Mouse (Mus musculus) urinary bladder, postnatal 36 days (tissue): Measurements from ENCODE around the gene Blcap.
A peak's percentile ranks its signal among the peaks of the same experiment; 100 is the strongest.

Experiments
- DNase-seq, 2 experiments: peaks; one replicate each; pipeline ENCODE4 v3.0.0; 2022; ENCODE audit warnings: low spot score in 2 of 2, mixed read lengths in 1 of 2

The Blcap gene

DNA sequence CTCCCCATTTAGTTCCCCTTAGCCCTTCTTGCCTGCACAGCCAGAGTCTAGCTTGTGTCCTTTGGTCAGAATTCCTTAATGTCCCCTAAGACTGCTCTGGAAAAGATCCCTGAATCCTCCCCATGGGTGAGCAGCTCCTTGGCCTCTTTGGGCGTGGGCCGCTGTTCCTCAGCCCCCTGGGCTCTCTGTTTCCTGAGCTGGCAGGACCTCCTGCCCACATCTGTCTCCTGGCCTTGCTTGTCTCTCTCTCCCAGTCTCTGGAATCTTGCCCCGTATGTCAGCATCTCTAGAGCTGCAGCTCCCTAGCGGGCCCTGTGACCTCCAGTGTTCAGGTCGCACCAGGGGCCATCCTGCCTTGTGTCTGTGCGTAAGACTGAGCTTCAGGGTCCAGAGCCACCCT is 51.6 kb downstream of the Blcap start:
- peak in 1 of 2 experiments; percentile 20 for DNase-seq

DNA sequence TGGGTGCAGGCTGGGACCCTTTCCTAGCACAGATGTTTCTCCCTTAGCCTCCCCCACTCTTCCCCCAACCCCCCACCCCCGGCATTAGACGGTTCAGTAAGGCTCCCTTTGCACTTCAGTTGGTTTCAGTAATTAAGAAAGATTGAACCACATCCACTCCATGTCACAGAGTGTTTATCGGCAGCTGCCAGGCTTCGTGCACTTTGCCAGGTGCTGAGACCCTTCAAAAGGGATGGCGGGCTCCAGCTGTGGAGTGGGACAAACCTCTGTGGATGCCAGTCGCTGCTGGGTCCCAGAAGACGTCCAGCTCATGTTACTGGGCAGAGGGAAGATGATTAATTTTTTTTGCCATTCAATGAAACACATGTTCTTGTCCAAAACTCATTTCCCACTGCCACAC is 52.6 kb downstream of the Blcap start:
- DNase-seq: no peak

DNA sequence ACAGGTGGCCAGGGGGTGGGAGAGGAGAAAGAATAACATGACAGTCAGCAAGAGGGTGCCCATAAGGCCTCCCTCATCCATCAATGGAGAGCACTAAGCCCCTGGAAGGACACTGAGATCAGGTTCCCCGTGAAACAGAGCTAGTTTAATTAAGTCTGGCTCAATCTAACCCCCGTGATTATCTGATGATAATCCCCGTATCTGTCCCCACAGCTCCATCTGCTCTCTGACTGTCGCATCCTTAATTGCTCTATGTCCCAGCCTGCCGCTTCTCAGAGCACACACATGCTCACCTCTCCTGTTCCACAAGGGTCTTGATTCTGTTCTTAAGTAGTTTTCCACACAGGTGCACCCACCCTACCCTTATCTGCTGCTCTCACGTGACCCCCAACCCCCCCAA is 53.5 kb downstream of the Blcap start:
- no peak for DNase-seq

DNA sequence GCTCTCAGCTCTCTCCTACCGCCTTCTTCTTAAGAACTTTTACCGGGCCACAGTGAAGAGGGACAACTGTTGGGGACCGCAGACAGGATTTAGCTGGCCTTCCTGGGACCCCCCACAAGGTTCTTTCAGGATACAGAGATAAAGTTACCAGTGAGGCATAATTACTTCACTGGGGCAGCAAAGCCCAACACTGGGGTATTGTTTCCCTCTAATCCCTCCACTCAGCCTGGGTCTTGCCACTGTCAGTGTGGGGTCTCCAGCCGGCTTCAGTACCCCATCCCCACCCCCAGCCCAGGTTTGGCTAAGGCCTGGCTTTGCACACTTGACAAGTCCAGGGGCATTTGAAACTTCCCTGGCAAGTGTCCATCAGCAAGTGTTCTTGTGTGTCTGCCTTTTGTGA is 56.7 kb downstream of the Blcap start:
- DNase-seq: no peak

DNA sequence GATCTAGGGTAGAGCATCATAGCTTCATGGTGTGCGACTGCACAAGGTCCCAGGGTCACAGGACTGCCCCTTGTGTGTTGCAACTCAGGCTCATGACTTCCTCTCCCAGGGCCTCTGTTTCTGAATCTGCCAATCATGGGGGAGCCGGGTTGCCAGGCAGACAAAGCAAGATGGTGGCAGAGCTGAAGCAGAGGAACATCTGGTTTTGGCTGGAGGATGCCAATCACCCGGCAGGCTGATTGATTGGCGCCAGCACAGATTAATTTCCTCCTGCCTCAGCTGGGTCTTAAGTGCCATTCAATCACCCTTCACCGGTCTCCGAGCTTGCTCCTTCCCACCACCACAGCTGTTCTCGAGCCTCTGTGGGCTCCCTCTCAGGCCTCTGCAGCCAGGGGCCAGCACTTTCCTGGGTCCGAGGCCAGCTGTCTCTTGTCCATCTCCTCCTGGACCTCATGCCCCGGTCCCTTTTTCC is 57.3 kb downstream of the Blcap start:
- peak in 1 of 2 experiments; percentile 11 for DNase-seq

DNA sequence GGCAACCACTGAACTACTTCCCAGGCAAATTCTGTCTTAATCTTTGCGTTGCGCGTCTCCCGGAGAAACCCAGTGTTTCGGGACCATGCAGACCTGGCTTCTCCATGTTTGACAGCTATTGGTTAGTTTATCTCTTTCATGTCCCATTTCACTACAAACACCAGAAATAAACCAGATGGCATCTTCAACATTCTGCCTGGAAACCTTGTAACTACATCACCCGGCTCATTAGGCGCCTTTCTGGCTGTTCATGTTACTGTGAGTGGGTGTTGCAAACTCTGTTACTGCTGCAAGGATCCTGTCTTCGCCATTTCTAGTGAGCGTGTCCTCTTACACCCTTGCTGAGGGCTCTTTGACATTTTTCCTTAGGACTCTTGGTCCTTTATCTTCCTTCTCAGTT is 58.2 kb downstream of the Blcap start:
- no peak for DNase-seq

DNA sequence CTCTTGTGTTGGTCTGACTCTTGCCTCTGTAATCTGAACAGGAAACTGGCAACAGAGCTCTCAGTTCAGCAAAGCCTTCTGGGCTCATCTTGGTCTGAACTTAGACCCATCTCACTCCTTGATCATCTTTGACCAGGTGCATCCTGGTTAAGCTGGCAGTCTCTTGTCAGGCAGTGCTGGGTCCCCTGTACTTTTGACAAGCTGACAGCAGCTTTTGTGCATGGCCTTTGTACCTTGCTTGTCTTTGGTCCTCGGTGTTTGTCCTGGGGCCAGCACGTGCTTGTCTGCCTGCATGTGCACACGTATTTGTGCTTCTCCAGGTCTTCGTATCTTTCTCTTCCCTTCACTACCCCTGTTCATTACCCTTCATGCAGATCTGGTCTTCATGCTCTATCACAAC is 61.0 kb downstream of the Blcap start:
- no peak for DNase-seq

DNA sequence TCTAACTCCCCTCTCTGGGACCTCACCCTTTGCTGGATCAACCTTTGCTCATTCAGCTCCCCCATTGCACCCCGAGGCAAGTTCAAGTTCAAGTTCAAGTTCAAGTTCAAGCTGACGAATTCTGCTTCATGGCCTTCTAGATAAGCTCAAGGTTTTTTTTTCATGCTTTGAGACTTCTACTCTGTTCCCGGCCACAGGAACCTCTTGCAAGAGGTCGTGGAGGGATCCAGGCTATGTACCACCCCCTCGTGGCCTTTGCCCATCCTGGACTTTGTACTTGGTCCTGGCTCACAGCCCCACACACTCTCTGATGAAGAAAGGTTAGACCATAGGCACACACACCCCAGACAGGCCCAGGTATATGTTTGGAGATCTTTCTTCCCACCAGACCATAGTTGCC is 61.9 kb downstream of the Blcap start:
- no peak for DNase-seq

DNA sequence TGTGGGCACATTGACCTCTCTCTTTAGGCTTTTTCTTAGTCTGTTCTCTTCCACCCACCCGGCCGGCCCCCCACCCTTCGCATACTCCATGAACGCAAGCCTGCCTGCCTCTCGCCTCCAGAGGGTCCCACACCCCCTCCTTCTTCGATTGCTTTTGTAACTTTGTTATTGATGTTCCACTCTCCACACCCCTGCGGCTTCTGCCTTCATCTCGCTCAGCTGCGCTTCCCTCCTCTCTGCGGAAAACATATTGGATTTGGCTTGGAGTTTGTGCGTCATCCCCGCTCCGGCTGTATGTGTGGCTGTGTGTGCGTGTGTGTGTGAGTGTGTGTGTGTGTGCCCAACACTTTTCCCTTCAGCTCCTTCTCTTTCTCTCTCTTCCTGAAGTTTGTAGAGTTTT is 64.3 kb downstream of the Blcap start:
- no peak for DNase-seq
